24 mouse cellular contexts compared by ENCODE assay signal in the genomic region with DNA sequence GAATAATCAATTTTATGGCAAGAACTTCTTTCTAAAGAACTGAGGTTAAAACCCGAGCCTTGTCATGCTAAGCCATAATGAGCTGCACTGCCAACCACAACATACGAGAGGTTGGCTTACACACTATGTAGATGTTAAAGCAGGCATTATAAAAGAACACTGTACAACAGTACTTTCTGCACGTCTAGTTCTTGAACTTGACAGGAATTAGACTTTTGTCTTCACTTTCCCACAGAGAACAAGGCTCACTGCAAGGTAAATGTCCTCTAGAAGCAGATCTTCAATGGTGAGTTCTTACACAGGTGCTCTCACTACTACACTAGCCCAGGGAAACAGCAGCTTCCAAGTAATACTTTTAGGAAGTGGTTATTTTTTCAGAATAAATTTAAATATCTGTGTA. TPM values are rescaled to one million over a fixed set of nuclear protein-coding genes. Genes with fewer than 3 reads are reported as not detected.
DNase-seq lines count a peak whose midpoint lies in the region; ATAC-seq and TF ChIP-seq lines count a peak whose summit lies in the region.
"Had no signal": no experiment of that assay in that cellular context is flagged by ENCODE, and none has a peak within 500 bp of the region (broad histone marks: within the 10 kb centered on the region; RNA-seq: fewer than 3 reads in every experiment).

No protein-coding gene starts in this region.

- 0 out of 2 replicates have a peak, but pooled peaks have one; percentile 36 for TF ChIP-seq EP300 in CH12.LX (IDR thresholded peaks at IDR 0.05; ENCODE audit: low read length)

- in situ Hi-C loops in CH12.LX (cut with MboI; ENCODE audit: low pct_ligation_motif_present, low pct_unique_long_range_greater_than_20kb, low sequenced_read_pairs): no loop called here

- no peak for TF ChIP-seq POLR2A in liver, adult 2 months (IDR thresholded peaks at IDR 0.05; ENCODE audit: extremely low read depth, insufficient read depth, low read length)
- TF ChIP-seq POLR2A in CH12.LX (IDR thresholded peaks at IDR 0.05; ENCODE audit: low read depth, low read length): no peak

- no peak overlapping the region for H3K27ac ChIP-seq in heart, embryonic 10.5 days
- H3K27ac ChIP-seq in liver, adult 2 months (replicated peaks; ENCODE audit: insufficient read depth, low read depth, low read length): no peak overlapping the region
- H3K27ac ChIP-seq in liver, embryonic 11.5 days (ENCODE audit: low read depth, low read length): no peak overlapping the region
- H3K27ac ChIP-seq in CH12.LX (ENCODE audit: insufficient read depth, low read depth): peak overlapping the region; percentile 89
- H3K27ac ChIP-seq: embryonic facial prominence, embryonic 13.5 days; embryonic facial prominence, embryonic 15.5 days; forebrain, embryonic 10.5 days; forebrain, embryonic 12.5 days had no signal

- WGBS in heart, embryonic 10.5 days: 84% methylated on average over 3 of the region's 3 CpGs
- 54% methylated on average over 3 of the region's 3 CpGs for WGBS in liver, adult 2 months
- 80% methylated on average over 3 of the region's 3 CpGs for WGBS in liver, embryonic 11.5 days

- TF ChIP-seq CTCF in liver, adult 2 months (IDR thresholded peaks at IDR 0.05; ENCODE audit: low read depth, low read length): no peak
- no peak for TF ChIP-seq CTCF in CH12.LX (conservative IDR thresholded peaks at IDR 0.05 in 1 of 2, IDR thresholded peaks at IDR 0.05 in 1 of 2; ENCODE audit: low read depth in 2 of 2, low read length in 2 of 2)

- H3K9me3 ChIP-seq in heart, embryonic 10.5 days: no peaks in the 10 kb centered on the region
- no peaks in the 10 kb centered on the region for H3K9me3 ChIP-seq in liver, embryonic 11.5 days (ENCODE audit: control insufficient read depth, low read length)
- H3K9me3 ChIP-seq in CH12.LX (replicated peaks; ENCODE audit: low read length): no peaks in the 10 kb centered on the region
- H3K9me3 ChIP-seq: embryonic facial prominence, embryonic 13.5 days; embryonic facial prominence, embryonic 15.5 days; forebrain, embryonic 10.5 days; forebrain, embryonic 12.5 days had no signal

- no peak for TF ChIP-seq RAD21 in CH12.LX (IDR thresholded peaks at IDR 0.05; ENCODE audit: low read depth, low read length)

- peaks cover 3% of the 10 kb centered on the region; the same call in 1 of the 2 replicates for H3K79me2 ChIP-seq in liver, adult 2 months (ENCODE audit: control insufficient read depth, insufficient read depth, low read length)
- H3K79me2 ChIP-seq in CH12.LX (replicated peaks; ENCODE audit: control insufficient read depth, extremely low read depth, insufficient read depth, poor library complexity, severe bottlenecking): peaks cover 32% of the 10 kb centered on the region

- H3K9ac ChIP-seq in liver, adult 2 months (ENCODE audit: low read depth, low read length): no peak overlapping the region
- H3K9ac ChIP-seq in liver, embryonic 11.5 days (ENCODE audit: low read depth, low read length): no peak overlapping the region
- peak overlapping the region; percentile 62 for H3K9ac ChIP-seq in CH12.LX (ENCODE audit: insufficient read depth, low read depth)
- H3K9ac ChIP-seq: embryonic facial prominence, embryonic 13.5 days; embryonic facial prominence, embryonic 15.5 days; forebrain, embryonic 12.5 days had no signal

- H3K4me1 ChIP-seq in heart, embryonic 10.5 days: 0 out of 2 replicates have a peak, but pooled peaks cover 2% of the 10 kb centered on the region
- peaks cover 11% of the 10 kb centered on the region; the same call in 1 of the 2 replicates for H3K4me1 ChIP-seq in liver, adult 2 months (ENCODE audit: control insufficient read depth, insufficient read depth, low read length)
- H3K4me1 ChIP-seq in liver, embryonic 11.5 days (replicated peaks; ENCODE audit: control insufficient read depth, insufficient read depth, low read length): no peaks in the 10 kb centered on the region
- peaks cover 16 to 66% of the 10 kb centered on the region in 2 experiments for H3K4me1 ChIP-seq in CH12.LX (ENCODE audit: control insufficient read depth in 1 of 2, insufficient read depth in 2 of 2)
- H3K4me1 ChIP-seq: embryonic facial prominence, embryonic 13.5 days; embryonic facial prominence, embryonic 15.5 days had no signal

- no peaks in the 10 kb centered on the region for H3K27me3 ChIP-seq in heart, embryonic 10.5 days (ENCODE audit: insufficient read depth, poor library complexity, severe bottlenecking)
- H3K27me3 ChIP-seq in liver, adult 2 months (ENCODE audit: control insufficient read depth, insufficient read depth, low read length): no peaks in the 10 kb centered on the region
- H3K27me3 ChIP-seq in liver, embryonic 11.5 days (replicated peaks; ENCODE audit: control insufficient read depth, insufficient read depth, low read length): no peaks in the 10 kb centered on the region
- H3K27me3 ChIP-seq in CH12.LX (replicated peaks): no peaks in the 10 kb centered on the region
- H3K27me3 ChIP-seq: embryonic facial prominence, embryonic 13.5 days; embryonic facial prominence, embryonic 15.5 days; forebrain, embryonic 12.5 days had no signal

- no peak for ATAC-seq in liver, embryonic 11.5 days (replicated peaks; ENCODE audit: low FRiP score)
- ATAC-seq: CD4-positive, CD25-positive, alpha-beta regulatory T cell, adult 4 months; forebrain, embryonic 14.5 days; forebrain, embryonic 16.5 days had no signal

- H3K36me3 ChIP-seq in heart, embryonic 10.5 days: peaks cover 62% of the 10 kb centered on the region
- peaks cover 54% of the 10 kb centered on the region for H3K36me3 ChIP-seq in liver, adult 2 months (ENCODE audit: control insufficient read depth, insufficient read depth, low read length)
- peaks cover 6% of the 10 kb centered on the region for H3K36me3 ChIP-seq in liver, embryonic 11.5 days (ENCODE audit: control insufficient read depth, insufficient read depth, low read length)
- H3K36me3 ChIP-seq in CH12.LX (replicated peaks in 1 of 2; ENCODE audit: control insufficient read depth in 1 of 2, insufficient read depth in 1 of 2, low read length in 1 of 2): peaks cover 20 to 30% of the 10 kb centered on the region in 2 experiments

- H3K4me2 ChIP-seq in liver, embryonic 11.5 days: no peak overlapping the region
- peak overlapping the region; percentile 40 for H3K4me2 ChIP-seq in CH12.LX (ENCODE audit: insufficient read depth, low read depth, poor library complexity, severe bottlenecking)
- H3K4me2 ChIP-seq: embryonic facial prominence, embryonic 13.5 days; embryonic facial prominence, embryonic 15.5 days; forebrain, embryonic 12.5 days had no signal

- DNase-seq in heart, adult 11 months: peak; percentile 21
- no peak for DNase-seq in heart, embryonic 10.5 days (ENCODE audit: low spot score)
- peak; percentile 31 for DNase-seq in liver, adult 2 months (ENCODE audit: extremely low read depth, low read depth, low spot score)
- no peak for DNase-seq in liver, embryonic 11.5 days (ENCODE audit: low spot score)
- no peak for DNase-seq in CH12.LX (ENCODE audit: extremely low read depth)
- DNase-seq: adrenal gland, adult 2 months; adrenal gland, postnatal 10 days; adrenal gland, postnatal 25 days; B cell, adult 2 months; cerebellum, adult 11 months; cerebellum, adult 18-20 months; cerebellum, adult 8-10 months; cerebellum, adult 9-11 months; cerebellum, postnatal 14 days; cerebellum, postnatal 36 days; embryo, embryonic 11 days had no signal

- dilution Hi-C loops in CH12.LX (cut with MboI; ENCODE audit: extremely low pct_ligation_motif_present, extremely low pct_unique_long_range_greater_than_20kb, low sequenced_read_pairs): no loop called here

- H3K4me3 ChIP-seq in heart, embryonic 10.5 days: no peak overlapping the region
- no peak overlapping the region for H3K4me3 ChIP-seq in liver, adult 2 months (ENCODE audit: insufficient read depth, low read depth, low read length)
- H3K4me3 ChIP-seq in liver, embryonic 11.5 days (ENCODE audit: low read depth, low read length): no peak overlapping the region
- peak overlapping the region; percentile 44 to 69 (median 65) for H3K4me3 ChIP-seq in CH12.LX (replicated peaks in 1 of 3; ENCODE audit: low read depth in 2 of 3, low read length in 2 of 3, poor library complexity in 1 of 3)
- H3K4me3 ChIP-seq: embryonic facial prominence, embryonic 13.5 days; embryonic facial prominence, embryonic 15.5 days; erythroblast, embryonic 14.5 days; forebrain, embryonic 10.5 days; forebrain, embryonic 12.5 days had no signal

TF ChIP-seq in CH12.LX, 34 proteins besides CTCF, POLR2A, EP300 and RAD21:
- TF ChIP-seq MYC (IDR thresholded peaks at IDR 0.05; ENCODE audit: low read depth, low read length) (peak; percentile 10; the same call in 1 of the 2 replicates), TBP (conservative IDR thresholded peaks at IDR 0.05; ENCODE audit: low read depth, low read length) (0 out of 2 replicates have a peak, but pooled peaks have one; percentile 31), ZMIZ1 (IDR thresholded peaks at IDR 0.05; ENCODE audit: low read depth, low read length) (no peak; the same call in 1 of the 2 replicates), TCF12 (IDR thresholded peaks at IDR 0.05; ENCODE audit: low read depth, low read length) (no peak), SIN3A (IDR thresholded peaks at IDR 0.05; ENCODE audit: low read length) (peak; percentile 24), POLR2AphosphoS2 (IDR thresholded peaks at IDR 0.05; ENCODE audit: low read depth, low read length) (peak; percentile 61; the same call in 1 of the 2 replicates), CHD1 (IDR thresholded peaks at IDR 0.05; ENCODE audit: low read depth, low read length) (peak; percentile 53; the same call in 1 of the 2 replicates), MXI1 (IDR thresholded peaks at IDR 0.05; ENCODE audit: low read depth, low read length) (peak; percentile 59; the same call in 1 of the 2 replicates), NELFE (IDR thresholded peaks at IDR 0.05; ENCODE audit: low read depth, low read length) (0 out of 2 replicates have a peak, but pooled peaks have one; percentile 2)

RNA-seq across cellular contexts. Expression of a gene that starts 46.0 kb away (rescaled TPM):
- 44.8 and 56.6 TPM in 2 replicates for polyA plus RNA-seq in heart, embryonic 10.5 days (2016; fragmentation: Nextera tagmentation; extraction: Ambion mirVana)
- total RNA-seq in liver, adult 2 months (2014; rRNA removed): 74.4 and 94.2 TPM in 2 replicates
- polyA plus RNA-seq in liver, adult 2 months (2012; rRNA removed): 38.4 and 41.2 TPM in 2 replicates
- polyA plus RNA-seq in liver, embryonic 11.5 days (2014; fragmentation: Nextera tagmentation; extraction: Ambion mirVana): 13.9 and 14.8 TPM in 2 replicates
- total RNA-seq in CH12.LX (2012; rRNA removed): 25.0 and 27.6 TPM in 2 replicates
- total RNA-seq in CH12.LX (2014; rRNA removed): 10.0 and 11.2 TPM in 2 replicates
- 15.0 and 17.0 TPM in 2 replicates for polyA plus RNA-seq in CH12.LX (2012; ENCODE audit: insufficient read length, low read depth)
- polyA plus RNA-seq: erythroblast, embryonic 14.5 days had no signal

Comparison
In these comparisons a context has a peak if more than half of its experiments do, and no peak if none do; other contexts are left out.
1. DNase-seq: peak in heart, adult 11 months (single experiment) and liver, adult 2 months (single experiment); none in heart, embryonic 10.5 days (single experiment), liver, embryonic 11.5 days (single experiment) and CH12.LX (single experiment).
2. H3K4me3 ChIP-seq: peak in CH12.LX (3 of 3); none in heart, embryonic 10.5 days (single experiment), liver, adult 2 months (single experiment) and liver, embryonic 11.5 days (single experiment).